Mouse (Mus musculus): Measurements from ENCODE around the gene Gm9125. TPM values are rescaled to one million over a fixed set of nuclear protein-coding genes. Genes with fewer than 3 reads are reported as not detected.

The Gm9125 gene
- polyA plus RNA-seq (2017; shearing (Covaris generic)), result under 1 TPM in 1 of 2 experiments, not detected in 1; 0.39 TPM

DNA sequence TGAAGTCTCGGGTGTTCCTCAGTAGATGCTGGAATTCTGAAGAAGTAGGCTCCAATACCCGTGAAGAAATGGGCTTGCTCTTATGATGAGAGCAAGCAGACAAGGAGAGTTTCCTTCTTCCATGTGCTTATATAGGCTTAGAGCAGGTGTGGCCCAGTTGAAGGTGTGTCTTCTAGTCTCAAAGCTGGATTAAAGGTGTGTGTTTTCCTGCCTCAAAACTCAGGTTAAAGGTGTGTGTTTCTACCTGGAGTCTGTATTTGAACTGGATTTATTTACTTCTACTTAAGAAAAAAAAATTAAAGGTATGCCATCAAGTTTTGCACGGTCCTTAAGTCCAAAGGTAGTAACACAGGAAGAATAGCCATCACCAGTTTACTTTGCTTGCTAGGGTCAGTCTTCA is at the start of gene Gm9125:
Gene Gm9125 (minus strand): TSS at position 101 of the 400 bp plus-strand sequence.

DNA sequence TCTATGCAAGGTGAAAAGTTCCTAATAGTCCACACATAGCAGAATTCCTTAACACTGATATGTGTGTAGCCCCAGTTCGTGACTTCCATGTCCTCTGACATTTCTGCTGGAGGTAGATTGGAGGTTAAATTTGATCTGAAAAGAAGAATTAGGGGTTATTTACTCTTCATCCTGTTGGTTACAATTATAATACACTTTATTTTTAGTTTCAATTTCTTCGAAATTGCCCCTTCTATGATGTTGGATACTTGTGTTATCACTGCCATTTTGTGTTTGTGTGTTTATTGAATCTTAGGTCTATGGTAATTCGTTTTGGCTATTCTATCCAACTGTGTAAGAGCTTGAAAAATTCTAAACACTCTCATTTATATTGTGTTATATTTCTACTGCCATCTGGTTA is 17.9 kb upstream of the Gm9125 start, which contains the start of gene Gm10697:
Gene Gm10697 (minus strand): TSS at position 101 of the 400 bp plus-strand sequence.

Other genes starting within 250 kb of the Gm9125 start
- gene Tdpoz3, start 228.9 kb downstream of the Gm9125 start, polyA plus RNA-seq (2017; shearing (Covaris generic)), result not detected
- not detected for gene Gm9117, start 111.3 kb downstream of the Gm9125 start, polyA plus RNA-seq (2017; shearing (Covaris generic))
- under 1 TPM in 1 of 2 experiments, not detected in 1; 0.50 TPM for gene Tdpoz5, start 93.6 kb downstream of the Gm9125 start, polyA plus RNA-seq (2017; shearing (Covaris generic))
- under 1 TPM in 1 of 2 experiments, not detected in 1; 0.50 TPM for gene Gm10697, start 17.8 kb upstream of the Gm9125 start, polyA plus RNA-seq (2017; shearing (Covaris generic))
- under 1 TPM in 1 of 2 experiments, not detected in 1; 0.75 TPM for gene Gm10696, start 123.3 kb upstream of the Gm9125 start, polyA plus RNA-seq (2017; shearing (Covaris generic))
- gene Gm5286, start 141.8 kb upstream of the Gm9125 start, polyA plus RNA-seq (2017; shearing (Covaris generic)), result not detected
- not detected for gene Gm4778, start 209.2 kb upstream of the Gm9125 start, polyA plus RNA-seq (2017; shearing (Covaris generic))

Measured in inflammation-experienced regulatory T-cells (primary cell).